Mouse (Mus musculus) cerebellum, adult 11-12 months (tissue): ENCODE results near the gene Eaf1.
"Not testable (repeated sequence)": the region's sequence is repeated elsewhere in the genome, so short reads cannot be mapped to it uniquely, and the experiment has no call there.

ENCODE experiments used
- DNase-seq: peaks from one replicate; pipeline ENCODE4 v3.0.0; 2022

The Eaf1 gene

DNA sequence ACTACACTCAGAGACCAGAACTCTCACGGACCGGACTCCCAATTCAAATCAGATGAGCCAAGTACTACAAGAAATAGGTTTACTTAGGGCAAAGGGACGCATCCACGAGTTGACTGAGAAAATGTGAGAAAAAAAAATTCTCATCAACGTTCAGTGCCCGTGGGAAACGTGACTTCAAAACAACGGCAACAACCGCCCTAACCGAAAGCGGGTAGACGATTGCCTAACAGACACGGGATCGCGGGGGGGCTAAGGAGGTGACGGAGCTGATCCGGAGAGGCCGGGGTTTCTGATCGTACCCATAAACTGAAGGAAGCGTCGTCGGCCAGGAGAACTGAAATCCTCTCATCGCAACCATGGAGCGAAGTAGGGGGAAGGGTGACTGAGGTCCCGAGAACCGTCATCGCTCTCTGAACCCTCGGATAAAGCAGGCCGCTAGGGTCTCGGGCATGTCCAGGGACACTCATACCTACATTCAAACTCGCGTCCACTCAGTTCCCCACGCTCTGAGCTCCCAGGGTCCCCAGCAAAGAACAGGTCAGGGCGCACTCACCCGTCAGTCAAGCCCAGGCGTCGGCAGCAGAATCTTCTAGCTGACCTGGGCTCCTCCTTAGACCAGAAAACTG lies at the start of gene Eaf1:
Gene Eaf1 (plus strand): TSS at position 51 of the 626 bp plus-strand sequence.
- DNase-seq = no peak

DNA sequence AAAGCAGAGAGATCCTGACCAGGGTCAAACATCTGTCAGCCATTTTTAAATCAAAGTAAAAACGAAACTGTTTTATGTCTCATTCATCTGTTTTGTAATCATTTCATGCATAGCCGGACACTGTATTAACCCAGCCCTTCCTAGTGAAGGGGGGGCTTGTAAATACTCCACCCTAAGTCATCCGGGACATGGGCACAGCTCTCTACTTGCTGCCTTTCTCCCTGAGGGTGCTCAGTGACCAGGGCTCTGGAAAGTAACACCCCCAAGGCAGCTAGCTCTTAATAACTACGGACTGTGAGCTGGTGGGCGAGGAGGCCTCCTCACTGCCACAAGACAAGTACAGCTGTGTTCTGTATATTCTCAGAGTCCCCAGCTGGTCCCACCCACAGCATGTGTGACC lies 45.2 kb upstream of the Eaf1 start:
- DNase-seq = no peak

GRCm38 (mm10) chr14:31453946-31454345 lies 40.3 kb upstream of the Eaf1 start:
- DNase-seq = not testable (repeated sequence)

DNA sequence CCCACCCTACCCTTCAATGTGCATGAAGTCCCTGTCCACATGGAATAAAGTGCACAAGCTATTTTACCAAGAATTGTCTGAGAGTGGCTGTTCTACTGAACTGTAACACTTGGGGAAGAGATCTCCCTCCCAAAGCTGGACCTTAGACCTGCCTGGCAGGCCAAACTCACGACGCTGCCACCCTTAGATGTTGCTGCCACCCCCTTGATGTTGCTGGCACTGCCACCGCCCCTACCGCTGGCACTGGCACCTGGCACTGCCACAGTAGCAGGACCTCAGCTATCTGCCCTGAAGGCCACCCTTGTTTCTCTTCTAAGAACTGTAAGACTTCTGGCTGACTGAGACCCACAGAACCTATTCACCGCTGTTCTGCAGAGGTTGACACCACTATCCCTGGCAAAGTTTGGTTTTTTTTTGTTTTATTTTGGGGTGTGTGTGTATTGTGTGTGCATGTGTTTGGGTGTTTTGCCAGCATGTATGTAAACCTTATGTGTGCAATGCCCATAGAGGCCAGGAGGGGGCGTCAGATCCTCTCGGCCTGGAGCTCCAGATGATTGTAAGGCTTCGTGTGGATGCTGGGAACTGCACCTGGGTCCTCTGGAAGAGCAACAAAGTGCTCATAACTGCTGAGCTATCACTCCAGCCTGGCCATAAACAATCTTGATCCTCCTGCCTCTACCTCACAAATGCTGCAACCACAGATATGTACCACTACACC lies 39.2 kb upstream of the Eaf1 start:
- DNase-seq = no peak

GRCm38 (mm10) chr14:31456064-31456721 lies 38.0 kb upstream of the Eaf1 start:
- DNase-seq = no peak

DNA sequence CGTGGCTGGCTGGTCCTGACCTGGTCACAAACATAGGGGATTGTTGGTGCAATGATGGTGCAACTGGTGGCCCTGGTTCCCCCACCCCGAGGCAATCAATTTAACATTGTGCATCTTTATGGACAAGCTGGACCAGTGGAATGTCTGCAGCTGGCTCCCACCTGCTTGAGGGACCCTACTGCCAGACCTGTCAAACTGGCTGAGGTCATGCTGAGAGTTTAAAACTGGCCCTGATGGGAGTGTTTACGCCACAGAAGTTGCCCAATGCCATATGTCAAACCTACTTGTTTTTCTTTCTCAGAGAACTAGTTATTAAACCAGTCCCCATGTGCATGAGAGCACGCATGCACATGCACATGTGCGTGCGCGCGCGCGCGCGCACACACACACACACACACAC lies 36.2 kb upstream of the Eaf1 start:
- DNase-seq = no peak

DNA sequence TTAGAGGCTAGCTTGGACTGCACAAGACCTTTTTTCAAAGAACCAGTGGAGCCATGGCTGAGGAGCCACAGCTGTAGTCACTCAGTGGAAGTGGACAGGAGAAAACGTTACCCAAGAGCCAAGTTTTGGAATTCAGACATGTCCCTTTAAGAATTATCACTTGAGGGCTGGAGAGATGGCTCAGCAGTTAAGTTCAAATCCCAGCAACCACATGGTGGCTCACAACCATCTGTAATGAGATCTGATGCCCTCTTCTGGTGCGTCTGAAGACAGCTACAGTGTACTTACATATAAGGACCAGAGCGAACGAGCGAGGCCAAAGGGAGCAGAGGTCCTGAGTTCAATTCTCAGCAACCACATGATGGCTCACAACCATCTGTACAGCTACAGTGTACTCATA lies 32.0 kb upstream of the Eaf1 start:
- not testable (repeated sequence) for DNase-seq

DNA sequence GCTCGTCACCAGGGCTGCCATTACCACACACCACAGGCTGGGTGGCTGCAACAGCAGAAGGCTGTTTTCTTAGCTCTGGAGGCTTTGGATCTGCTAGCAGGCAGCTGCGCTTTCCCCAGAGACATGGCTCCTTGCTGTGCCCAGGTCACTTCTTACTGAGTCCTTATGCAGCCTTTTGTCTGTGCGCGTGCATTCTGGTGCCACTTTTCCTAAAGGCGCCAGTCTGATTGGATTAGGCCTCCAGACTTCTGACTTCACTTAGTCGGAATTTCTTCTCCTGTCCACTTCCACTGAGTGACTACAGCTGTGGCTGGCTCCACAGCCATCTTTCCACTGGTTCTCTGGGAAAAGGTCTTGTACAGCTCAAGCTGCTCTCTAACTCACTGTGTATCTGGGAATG lies 31.3 kb upstream of the Eaf1 start:
- no peak for DNase-seq

DNA sequence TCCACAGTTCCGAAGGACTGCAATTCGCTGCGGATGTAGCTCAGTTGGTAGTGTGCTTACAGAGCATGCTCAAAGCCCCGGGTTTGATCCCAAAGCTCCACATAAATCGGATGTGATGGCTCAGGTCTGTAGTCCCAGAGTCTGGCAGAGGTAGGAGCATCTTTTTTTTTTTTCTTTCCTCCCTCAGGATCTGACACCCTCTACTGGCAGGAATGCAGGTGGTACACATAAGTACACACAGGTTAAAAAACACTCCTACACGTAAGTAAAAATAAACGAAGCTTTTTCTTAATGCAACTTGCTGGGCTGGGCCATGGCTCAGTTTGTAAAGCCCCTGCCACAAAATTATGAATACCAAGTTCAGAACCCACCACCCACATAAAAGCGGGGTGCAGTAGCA lies 30.0 kb upstream of the Eaf1 start:
- no peak for DNase-seq

DNA sequence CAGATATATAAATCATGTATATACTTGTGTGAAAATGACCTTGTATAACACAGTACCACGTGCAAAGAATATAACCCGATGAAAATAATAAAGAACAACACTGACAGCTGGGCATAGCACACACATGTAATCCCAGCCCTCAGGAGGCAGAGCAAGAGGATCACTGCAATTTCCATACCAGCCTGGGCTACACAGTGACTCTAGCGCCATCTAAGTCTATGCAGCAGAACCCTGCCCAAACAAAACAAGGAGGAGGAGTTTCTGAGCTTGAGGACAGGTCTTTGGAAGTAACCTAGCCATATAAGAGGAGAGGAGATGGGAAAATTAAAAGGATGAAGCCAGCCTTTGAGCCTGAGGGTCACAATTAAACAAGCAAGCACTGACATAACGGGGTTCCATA lies 24.5 kb upstream of the Eaf1 start:
- no peak for DNase-seq

DNA sequence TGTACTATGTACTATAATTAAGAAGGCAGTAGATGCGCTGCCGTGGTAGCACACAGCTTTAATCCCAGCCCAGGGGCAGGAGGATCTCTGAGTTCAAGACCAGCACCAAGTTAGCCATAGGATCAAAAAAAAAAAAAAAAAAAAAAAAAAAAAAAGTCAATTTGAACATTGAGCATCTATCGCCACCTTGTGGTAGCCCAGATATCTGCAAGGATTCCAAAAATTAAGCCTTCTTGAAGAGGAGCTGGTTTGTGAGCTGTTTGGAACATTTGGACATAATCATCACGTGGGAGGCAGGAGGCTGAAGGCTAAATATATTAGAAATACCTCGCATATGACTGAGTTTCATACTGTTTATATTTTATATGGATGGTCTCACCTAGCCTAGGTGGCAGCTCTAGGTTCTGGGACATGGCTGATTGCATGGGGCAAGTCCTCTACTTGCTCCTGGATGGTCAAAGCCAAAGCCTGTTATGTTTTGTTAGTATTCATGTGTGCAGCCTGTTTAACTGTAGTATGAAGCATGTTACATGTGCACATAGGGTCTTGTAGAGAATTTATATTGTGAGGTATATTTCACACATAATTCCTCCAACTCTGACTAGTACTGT lies 21.6 kb upstream of the Eaf1 start:
- peak; percentile 23 for DNase-seq

DNA sequence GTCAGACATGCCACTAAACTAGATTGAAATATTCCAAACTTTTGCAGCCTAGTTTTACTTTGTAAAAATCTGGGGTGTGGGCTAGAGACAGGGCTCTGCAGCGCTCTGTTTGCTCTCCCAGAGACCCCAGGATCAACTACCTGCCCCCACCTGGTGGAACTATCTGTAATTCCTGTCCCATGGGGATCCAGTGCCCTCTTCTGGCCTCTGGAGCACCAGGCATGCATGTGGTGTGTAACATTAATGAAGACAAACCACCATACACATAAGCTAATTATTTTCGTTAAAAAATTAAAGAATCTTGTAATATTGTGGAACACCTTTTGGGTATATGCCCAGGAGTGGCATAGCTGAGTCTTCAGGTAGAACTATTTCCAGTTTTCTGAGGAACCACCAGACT lies 20.9 kb upstream of the Eaf1 start:
- no peak for DNase-seq

DNA sequence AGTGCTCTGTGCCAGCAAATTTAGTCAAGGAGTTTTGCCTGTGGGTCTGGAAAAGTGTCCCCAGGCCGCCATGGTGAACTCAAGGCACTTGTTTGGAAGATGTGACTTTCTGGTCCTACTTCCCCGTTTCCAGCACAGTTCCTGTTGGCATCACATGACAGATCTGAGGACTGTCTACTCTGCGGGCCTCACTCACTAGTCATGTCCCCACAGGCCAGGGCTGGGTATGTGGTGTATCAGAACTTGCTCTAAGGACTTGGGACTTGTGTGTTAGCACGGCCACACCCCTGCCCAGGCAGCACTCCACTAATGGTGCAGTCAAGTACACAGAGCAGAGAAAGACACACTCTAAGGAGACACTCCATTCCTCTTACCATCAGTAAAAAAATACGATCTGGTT lies 11.8 kb upstream of the Eaf1 start:
- no peak for DNase-seq

DNA sequence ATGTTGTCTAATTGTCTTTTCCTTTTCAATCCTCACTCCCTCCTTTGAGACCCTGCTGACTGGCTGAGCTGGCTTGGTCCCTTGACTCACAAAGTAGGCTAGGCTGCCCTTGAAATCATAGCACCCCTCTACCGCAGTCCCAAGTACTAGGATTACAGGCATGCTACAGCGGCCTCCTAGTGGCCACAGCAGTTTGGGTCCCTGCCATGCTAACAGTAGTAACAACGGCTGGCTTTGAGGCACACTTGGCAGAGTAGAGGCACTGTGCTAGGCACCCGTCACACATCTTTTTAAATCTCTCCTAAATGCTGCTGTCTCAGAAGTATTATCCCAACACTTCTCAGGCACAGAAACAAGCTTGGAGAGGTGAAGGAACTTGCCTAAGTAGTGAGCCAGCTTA lies 7.7 kb upstream of the Eaf1 start:
- no peak for DNase-seq

DNA sequence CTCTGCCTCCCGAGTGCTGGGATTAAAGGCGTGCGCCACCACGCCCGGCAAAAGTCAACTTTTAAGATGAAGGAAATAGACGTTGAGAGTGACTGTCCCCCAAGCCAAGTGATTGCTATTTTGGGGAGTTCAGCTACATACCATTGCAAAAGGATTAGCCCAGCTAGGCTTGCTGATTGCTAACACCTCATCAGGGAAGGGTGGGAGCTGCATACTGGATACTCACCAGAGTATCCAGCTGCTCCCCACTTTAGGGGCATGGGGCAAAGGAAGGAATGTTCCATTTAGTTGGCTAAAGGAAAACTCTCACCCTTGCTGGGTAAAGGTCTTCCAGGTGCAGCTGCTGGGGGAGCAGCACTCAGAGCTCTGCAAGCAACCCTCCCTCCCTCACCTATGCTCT lies 6.1 kb upstream of the Eaf1 start:
- DNase-seq = no peak

DNA sequence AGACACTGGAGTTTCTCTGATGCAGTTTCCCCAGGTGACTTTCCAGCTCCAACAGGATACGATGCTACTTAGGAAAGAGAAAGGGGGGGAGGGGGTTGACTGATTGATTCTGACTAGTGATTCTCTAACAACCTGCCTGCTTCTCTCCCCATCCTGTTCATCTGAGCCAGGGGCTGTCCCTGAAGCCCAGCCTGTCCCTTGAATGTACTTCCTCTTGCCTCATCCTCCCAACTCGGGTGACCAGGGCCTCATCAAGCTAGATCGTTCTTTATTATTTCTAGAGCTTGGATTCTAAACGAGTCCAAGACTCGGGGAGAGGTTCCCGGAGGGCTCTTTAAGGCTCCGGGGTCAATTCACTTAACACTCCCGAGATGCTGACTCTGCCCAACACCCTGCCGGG lies 298 bp upstream of the Eaf1 start:
- no peak for DNase-seq

DNA sequence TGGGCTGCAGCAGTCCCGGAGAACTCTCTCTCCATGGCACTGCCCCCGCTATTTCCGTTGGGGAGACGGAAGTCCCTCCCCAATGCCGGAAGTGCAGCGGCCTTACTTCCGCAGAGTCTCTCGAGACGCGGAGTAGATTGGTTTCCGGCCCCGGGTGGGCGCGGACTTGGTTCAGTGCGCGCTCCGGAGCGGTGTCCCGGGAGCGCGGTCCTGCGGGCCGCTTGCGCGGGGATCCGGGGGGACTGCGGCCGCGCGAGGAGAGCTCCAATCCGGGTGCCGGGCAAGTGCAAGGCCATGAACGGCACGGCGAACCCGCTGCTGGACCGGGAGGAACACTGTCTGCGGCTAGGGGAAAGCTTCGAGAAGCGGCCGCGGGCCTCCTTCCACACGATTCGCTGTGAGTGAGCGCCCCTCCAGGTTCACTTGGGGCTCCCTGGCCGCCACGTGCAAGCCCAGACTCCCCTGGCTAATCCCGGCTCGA lies 816 bp downstream of the Eaf1 start, which contains the start of gene Mettl6:
Gene Mettl6 (minus strand): TSS at position 66 of the 481 bp plus-strand sequence.
- peak; percentile 86 for DNase-seq

- DNase-seq = no peak
These were observed 1.3 kb downstream of the Eaf1 start for GRCm38 (mm10) chr14:31495538-31495937.

- no peak for DNase-seq
These were observed 2.0 kb downstream of the Eaf1 start for GRCm38 (mm10) chr14:31496241-31496646.

DNA sequence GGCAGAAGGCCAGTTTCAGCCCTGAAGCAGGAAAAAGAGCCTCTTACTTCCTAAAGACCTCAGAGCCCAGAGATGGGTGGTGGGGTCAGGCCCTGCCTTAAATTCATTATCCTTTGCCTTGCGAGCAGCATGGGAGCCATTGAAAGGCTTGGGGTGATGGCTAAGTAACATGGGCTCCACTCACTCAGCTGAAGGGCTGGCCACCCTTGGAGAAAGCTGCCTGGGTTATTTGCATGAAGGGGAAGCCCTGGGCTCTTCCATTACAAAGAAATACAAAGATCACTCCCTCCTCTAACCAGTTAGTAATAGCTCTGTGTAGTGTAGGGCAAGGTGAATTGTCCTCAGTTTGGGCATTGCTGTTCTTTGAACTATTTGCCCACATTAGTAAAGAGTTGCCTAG lies 5.3 kb downstream of the Eaf1 start:
- no peak for DNase-seq

GRCm38 (mm10) chr14:31503406-31503805 lies 9.2 kb downstream of the Eaf1 start:
- DNase-seq = no peak

GRCm38 (mm10) chr14:31506456-31506855 lies 12.3 kb downstream of the Eaf1 start:
- peak; percentile 79 for DNase-seq

- DNase-seq = no peak
These were observed 15.7 kb downstream of the Eaf1 start for GRCm38 (mm10) chr14:31509911-31510310.

GRCm38 (mm10) chr14:31510322-31510721 lies 16.1 kb downstream of the Eaf1 start:
- DNase-seq = no peak
